Mouse (Mus musculus) left cerebral cortex, postnatal 25 days (tissue): ENCODE measurements at regions not wholly inside any gene's neighbourhood (a gene's known extent, or its start where the extent isn't known, plus 50 kb on each side); places are given as distances from the start of the nearest gene placed in this dataset.
"Not testable (repeated sequence)": the region's sequence is repeated elsewhere in the genome, so short reads cannot be mapped to it uniquely, and the experiment has no call there.

Experiments used
- DNase-seq, 2 experiments: peaks; one replicate each; pipeline ENCODE4 v3.0.0; 2022; ENCODE audit warnings: low spot score in 2 of 2, mixed read lengths in 1 of 2
- intact Hi-C: fragments of 180-260 bp; cut with DNase I; formaldehyde crosslinking; loops from one replicate; pipeline ENCODE4 v1.15.1; 2025

DNA sequence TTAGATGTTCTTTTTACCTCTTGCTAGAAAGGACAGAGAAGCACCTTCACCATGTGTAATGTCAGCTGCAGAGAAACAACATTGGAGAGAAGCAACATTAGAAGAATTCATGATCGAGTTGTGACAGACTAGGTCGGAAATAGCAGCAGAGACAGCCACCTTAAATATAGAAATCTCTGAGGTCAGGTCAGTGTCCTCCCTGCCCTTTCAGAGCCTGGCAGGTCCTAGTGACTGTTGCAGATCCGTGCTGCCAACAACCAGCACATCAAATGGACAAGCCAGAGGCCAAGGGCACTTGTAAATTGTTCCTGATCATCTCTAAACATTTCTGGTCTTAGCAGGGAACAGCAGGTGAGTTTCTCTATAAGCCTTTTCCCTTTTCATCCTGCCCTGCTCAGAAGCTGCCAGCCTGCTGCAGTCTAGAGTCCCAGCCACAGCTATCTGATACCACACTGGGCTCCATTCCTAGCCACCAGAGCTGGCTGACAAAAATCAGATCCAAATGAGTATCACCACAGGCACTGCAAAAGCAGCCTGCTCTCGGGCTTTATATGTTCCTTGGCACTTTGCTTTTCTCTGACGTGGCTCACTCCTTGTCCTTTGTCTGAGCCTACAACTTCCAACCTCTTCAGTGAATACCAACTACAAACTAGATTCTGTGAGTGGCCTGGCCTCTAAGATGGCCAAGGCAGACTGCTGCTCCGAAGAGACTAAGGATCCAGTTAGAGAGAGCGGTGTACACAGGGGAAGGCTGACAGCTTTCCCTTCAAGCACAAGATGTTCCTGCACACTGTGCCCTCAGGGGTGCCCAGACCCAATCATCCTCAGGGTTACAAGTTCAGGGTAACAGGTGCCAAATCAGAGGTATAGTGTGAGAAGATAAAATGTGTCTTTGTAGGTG is 102.8 kb upstream of the Pfn2 start:
- intact Hi-C loops, result loop anchor here (5.0 kb wide), 1 partner anchor 103 kb away; the partner anchor contains the start of gene Pfn2
- DNase-seq, result peak; percentile 6 to 48

DNA sequence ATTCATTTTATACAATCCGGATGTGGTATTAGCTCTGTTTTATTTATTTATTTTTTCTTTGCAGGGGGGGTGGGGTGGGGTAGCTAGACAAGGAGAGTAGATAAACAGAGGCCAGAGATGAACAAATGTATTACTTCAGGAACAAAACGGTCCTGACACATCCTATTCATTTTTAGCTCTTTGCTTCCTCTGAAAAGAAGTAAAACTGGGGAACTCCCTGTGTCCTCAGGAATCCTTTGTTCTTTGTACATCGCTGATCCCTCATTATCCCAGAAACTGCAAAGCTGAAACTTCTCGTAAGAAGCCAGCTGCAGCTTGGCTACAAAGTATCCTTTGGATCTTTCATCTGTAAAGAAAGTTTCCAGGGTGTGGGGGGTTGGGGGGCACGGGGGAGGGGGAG is 103.6 kb upstream of the Pfn2 start:
- DNase-seq, result peak in 1 of 2 experiments; percentile 14
- intact Hi-C loops, result loop anchor here (5.0 kb wide), 1 partner anchor 104 kb away; the partner anchor contains the start of gene Pfn2

DNA sequence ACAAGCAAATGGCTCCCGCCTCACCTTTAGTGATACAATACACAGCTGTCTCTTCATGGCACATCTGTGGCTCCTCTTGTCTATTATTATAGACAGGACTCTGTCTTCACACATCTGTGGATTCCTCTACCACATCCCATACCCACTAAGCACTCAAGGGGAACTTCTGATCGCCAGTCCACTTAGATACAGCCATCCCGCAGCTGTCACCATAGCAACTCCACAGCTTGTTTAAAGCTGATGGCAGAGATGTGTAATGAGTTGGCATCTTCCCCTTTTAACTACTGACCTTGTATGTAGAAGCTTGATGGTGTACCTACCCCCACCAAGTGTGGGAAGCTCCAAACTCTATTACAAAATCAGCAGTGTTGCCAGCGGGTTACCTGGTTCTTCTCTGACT is 109.5 kb upstream of the Pfn2 start:
- DNase-seq, result no peak
- intact Hi-C loops, result no loop called here

DNA sequence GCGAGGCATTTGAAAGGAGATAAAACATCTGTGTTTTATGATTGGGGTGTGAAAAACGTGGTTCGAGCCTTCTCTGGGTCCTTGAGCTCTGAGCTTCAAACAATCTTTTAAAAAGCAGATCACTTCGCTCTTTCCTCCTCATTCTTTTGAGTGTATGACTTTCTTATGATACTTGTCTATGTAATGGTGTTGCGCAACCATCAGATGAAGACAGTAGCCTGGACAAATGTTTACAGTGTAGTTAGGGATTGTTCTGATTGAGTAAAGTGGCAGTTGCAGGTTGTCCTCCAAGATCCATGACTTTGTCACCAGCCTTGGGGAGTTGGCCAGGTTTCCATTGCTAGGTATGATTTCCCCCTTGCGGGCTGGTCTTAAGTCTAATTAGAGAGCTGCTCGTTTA is 116.1 kb upstream of the Pfn2 start:
- intact Hi-C loops, result no loop called here
- no peak for DNase-seq

DNA sequence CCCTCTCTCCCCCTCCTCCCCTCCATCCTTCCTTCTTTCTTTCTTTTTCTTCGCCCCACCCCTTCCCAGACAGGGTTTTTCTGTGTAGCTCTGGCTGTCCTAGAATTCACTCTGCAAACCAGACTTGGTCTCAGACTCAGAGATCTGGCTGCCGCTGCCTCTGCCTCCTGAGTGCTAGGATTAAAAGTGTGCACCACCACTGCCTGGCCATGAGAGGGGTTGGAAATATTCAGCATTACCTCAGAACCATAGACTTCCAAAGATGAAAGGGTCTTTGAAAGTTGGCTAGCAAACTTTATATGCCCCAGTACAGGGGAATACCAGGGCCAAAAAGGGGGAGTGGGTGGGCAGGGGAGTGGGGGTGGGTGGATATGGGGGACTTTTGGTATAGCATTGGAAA is 122.7 kb upstream of the Pfn2 start:
- intact Hi-C loops, result loop anchor here (10.0 kb wide), 1 partner anchor 126 kb away; the partner anchor contains the start of gene Pfn2

DNA sequence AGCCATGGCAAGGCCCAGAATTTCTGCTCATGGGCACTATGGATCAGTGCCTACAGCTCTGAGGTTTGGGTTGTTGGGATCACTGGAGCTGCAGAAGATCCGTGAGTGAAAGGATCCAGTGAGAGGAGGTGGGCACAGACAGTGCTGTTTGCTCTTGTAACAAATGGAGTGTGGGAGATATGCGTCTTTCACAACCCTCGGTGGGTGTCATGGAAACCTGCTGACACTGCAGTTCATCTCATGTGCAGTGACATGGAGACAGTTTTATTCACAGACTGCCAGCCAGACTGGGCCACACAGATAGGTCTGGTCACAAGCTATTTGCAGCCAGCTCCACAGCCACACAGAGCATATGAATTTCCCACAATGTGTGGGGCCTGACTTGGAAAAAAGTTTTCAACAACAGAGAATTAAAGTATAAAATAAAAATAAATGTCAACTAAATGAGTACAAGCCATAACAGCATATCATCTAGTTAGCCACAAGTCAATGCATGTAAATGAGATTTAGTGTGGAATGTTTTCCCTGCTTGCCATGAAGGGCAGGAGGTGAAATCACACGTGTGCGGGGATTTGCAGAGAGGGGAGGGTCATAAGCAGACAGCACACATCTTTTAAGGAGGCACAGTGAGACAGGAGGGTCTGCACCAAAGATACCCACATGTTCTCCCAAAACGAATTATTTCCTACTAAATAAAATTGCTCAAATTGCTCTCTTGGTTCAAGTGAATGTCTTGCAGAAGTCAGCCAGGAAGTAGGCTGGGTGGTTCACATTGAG is 124.8 kb upstream of the Pfn2 start:
- DNase-seq, result peak; percentile 7 to 24
- intact Hi-C loops, result loop anchor here (10.0 kb wide), 1 partner anchor 128 kb away; the partner anchor contains the start of gene Pfn2

More for the DNA sequence above, 122.7 kb upstream of the Pfn2 start:
- DNase-seq, result not testable (repeated sequence)

DNA sequence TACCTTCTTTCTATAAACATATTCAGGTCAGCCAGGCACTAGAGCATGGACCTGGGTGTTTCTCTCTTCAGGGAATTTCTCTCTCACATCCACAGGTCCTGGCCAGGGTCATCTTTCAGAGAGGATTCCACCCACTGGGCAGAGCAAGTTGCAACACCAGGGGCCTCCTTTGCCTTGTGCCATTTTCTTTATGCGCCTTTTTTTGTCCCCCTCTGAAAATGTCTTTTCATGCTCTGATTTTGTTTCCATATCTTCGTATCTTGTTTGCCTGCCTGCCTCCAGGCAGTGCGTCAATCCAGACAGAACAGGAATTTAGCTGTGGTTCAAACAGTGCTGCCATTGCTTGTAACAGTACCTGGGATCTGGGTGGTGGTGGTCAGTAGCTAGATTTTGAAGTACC is 125.7 kb upstream of the Pfn2 start:
- intact Hi-C loops, result loop anchor here (10.0 kb wide), 1 partner anchor 129 kb away; the partner anchor contains the start of gene Pfn2
- no peak for DNase-seq

DNA sequence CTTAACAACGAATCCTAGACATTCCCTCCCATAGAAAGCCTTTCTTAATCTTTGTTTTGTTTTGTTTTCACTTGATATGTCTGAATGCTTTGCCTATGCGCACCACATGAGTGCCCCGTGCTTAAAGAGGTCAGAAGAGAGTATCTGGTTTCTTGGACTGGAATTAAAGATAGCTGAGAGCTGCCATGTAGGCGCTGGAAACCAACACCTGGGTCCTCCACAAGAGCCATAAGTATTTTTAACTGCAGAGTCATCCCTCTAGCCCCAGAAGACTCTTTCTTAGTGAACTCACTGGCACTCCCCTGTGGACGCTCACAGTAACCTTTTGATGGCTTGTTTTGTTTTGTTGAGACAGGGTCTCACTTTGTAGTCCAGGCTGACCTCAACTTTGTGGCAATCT is 127.5 kb upstream of the Pfn2 start:
- no peak for DNase-seq
- intact Hi-C loops, result loop anchor here (10.0 kb wide), 1 partner anchor 131 kb away; the partner anchor contains the start of gene Pfn2

DNA sequence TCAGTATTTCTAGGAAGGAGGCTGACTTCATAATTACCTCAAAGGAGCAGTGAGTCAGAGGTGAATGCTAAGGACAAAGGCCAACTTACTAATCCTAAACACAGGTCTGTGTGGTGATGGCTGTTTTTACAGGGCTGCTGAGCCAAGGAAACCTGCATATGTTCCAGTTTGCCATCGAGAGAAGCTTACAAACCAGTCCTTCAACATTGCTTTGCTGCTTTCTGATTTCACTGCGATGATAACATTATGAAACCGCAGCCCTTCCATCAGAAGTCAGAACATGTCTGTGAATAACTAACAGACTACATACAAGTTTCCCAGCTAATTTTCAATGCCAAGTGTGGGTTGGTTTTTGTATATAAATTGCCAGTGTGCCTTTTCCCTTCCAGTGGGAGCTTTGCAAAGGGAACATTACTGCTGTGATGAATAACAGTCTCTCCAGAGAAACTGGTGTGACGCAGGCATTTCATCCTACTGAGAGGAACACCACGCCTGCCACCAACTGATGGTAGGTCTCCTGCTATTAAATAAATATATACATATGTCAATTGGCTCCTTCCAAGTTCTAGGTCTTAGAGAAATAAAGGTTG is 128.9 kb upstream of the Pfn2 start:
- intact Hi-C loops, result loop anchor here (1.0 to 10.0 kb wide), 2 partner anchors 41 to 132 kb away; partner anchors contain the start of gene Pfn2
- DNase-seq, result peak; percentile 15 to 75

DNA sequence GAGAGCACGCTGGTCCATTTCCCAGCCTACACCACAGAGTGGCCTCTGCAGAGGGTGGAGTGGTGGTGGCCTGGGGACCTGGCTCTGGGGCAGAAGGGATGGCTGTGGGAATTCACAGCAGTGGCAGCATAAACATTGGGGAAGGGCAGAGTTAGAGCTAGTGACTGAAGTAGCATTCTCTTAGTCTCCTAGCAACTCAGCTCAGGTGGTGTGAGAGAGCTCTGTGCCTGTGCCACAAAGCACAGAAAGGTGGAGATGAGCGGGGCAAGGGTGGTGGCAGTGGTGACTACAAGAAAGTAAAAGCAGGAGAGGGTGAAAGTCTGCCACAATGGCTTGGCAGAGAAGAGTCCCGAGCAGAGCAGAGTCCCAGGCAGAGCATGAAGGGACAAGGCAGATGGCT is 140.3 kb upstream of the Pfn2 start:
- intact Hi-C loops, result no loop called here
- DNase-seq, result no peak

DNA sequence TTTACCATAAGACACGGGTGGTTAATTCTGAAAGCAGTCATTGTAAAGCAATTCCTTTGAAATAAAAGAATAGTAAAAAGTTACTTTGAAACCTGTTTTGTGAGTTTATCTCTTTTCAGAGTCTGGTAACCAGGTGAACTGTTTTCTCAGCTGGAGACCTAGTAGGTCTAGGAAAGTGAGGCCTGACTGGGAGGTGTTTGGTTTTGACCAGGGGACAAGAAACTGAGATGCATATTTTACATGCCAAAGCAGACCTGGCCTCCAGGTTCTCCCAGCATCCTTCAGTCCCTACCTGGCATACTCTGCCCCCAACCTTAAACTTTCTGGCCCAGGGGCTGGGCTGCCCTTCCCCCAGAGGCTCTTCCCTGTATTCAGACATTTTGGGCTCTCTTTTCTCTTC is 142.9 kb upstream of the Pfn2 start:
- intact Hi-C loops, result no loop called here
- no peak for DNase-seq

DNA sequence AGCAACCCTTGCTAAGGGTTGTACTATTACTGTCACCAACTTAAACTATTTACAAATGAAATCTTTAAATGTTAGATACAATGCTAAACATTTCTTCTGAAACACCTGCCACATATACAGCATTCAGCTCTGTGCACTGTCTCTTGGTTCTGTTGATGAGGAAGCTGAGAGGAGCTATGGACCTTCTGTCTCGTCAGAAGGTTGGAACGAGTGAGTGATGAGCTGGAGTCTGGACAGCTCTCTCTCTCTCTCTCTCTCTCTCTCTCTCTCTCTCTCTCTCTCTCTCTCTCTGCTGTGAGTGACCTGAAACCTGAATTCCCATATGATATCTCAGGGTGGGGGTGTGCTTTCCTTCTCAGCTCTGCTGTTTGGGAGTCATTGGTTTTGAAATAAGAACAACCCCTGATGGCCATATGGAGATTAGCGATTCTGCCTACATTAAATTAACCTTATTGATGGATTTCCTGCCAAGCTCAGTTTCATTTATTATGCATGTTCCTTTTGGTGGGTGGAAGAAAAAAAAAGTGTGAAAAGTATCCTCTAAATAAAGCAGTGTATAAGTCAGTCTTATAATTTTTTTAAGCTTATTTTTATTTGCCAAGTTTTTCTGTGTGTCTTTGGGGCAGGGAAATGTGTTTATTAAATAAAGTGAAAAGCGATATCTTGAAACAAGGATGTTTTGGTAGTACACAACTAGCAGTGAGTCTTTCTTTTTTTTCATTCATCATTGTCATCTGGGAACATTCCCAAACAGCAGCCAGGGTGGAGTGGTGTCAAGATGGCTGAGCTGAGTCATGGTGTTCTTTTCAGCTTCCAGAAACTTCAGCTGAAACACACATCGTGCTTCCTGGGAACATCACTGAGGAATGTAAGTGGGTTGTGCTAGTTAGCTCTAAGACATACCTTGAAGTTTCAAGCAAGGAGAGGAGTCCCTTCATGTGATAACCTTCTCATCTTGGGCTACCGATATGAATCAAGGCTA is 150.5 kb upstream of the Pfn2 start:
- intact Hi-C loops, result loop anchor here (1.0 to 5.0 kb wide), 5 partner anchors 64 to 152 kb away; no protein-coding TSS in a partner anchor
- DNase-seq, result peak; percentile 50 to 90

DNA sequence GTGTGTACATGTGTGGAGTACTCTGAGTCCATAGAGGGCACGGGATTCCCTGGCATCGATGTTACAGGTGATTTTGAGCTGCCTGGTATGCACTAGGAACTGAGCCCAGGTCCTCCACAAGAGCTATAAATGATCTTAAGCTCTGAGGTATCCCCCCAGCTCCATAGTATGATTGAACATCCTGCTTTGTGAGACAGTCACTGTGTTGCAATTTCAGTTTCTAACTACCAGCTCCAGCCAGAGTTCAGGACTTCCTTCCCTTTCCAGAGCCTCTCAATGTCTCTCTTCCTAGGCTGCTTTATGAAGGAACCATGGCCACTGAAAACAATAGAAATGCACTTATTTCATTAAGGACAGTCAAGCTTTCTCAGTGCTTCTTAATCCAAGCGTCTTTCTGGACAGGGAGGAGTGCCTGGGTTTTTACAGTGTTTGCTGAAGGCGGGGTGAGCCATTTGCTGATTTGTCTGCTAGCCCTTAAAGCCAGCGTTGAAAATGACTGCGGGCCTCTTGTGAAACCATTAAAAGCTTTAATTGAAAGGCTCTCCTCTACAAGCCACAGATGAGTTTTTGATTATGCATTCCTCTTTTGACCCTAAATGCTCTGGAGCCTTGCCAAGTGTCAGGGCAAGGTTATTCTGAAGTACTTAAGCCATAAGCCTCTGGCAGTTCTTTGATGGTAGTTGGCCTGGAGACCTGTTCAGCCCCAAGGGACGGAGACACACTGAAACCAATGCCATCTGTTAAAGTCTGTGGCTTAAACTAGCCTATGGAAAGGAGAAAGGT is 155.1 kb upstream of the Pfn2 start:
- no peak for DNase-seq
- intact Hi-C loops, result no loop called here

DNA sequence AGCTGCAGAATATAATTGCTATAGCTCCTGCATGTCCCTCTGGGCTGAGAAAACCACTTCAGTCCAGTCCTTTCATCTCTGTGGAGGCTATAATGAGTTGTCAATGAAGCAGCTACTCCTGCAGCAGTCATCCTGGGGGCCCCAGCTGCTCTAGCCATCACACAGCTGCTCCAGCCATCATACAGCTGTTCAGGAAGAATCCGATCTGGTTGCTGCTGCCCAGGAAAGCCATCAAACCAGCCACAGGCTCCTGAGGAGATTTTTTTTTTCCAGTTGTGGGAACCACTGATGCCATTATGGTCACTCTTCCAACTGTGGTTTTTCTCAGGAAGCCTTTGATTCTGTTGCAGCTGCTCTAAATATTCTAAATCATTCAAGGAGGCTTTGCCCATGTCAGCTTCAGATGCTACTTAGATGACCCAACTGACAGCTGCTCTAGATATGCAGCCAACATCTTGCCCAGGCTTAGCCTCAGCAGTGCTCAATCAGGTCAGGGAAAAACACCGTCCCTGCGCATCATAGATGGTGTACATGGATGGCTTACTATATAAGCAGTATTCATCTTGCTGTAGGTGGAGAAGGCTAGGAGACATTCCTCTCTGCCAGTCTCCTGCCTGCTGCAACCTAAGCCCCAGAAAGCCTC is 177.0 kb upstream of the Pfn2 start:
- DNase-seq, result no peak
- intact Hi-C loops, result no loop called here

DNA sequence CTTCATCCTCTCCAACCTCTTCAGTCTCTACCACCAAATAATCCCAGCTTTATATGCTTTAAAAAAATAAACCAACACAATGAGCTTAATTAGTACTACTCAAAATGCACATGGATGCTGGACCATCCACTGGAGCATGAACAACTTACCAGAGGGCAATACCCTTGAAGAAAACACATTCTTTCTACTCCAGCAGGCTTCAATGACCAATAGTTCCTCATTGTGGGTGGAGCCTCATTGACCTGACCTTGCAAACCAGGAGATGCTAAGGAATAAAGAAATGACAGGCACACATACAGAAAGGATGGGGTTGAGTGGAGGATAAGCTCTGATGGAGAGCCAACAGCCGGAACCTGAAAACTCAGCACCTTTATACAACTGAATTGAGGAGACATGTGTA is 201.7 kb upstream of the Pfn2 start:
- no peak for DNase-seq
- intact Hi-C loops, result no loop called here

DNA sequence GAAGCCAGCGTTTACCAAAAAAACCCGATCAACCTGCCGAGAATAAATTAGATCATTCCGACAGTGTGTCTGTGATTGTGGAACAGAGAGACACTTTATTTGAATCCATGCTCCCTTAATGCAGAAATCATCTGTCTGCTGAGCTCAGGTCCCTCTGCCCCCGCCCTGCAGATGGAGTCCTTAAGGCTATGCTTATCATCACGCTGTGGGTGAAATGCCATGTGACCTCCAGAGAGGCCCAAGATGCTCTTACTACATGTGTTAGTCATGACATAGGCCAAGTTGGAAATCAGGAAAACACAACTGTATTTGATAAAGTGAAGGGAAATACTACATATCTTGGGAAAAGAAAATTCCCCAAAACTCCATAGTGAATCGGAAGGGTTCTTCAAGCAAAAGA is 206.8 kb upstream of the Pfn2 start:
- no peak for DNase-seq
- intact Hi-C loops, result no loop called here

DNA sequence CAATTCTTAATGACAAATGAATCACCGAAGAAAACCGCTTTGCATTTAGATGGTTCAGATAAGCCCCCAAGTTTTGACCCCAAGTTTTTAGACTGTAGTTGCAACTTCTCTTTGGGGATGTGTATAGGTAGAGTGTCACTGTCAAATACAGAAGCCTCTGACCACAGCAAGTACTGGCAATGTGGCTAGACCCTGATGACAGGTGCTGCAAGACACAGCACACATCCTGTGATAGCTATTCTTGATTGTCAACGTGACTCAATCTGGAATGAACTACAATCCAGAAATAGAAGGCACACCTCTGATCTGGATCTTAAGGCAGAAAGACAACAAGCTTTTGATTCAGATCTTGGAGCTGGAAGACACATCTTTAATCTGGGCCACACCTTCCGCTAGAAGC is 207.3 kb upstream of the Pfn2 start:
- DNase-seq, result no peak
- intact Hi-C loops, result no loop called here
